Mouse (Mus musculus) midbrain, embryonic 16.5 days (tissue): ENCODE results near the gene Mgat5b. TPM values are rescaled to one million over a fixed set of nuclear protein-coding genes. Genes with fewer than 3 reads are reported as not detected.
"Not testable (repeated sequence)": the region's sequence is repeated elsewhere in the genome, so short reads cannot be mapped to it uniquely, and the experiment has no call there.

Experiments used
- ATAC-seq: fragments of 200-750 bp; cut with Nextera tagmentation; 2 replicates; pipeline ENCODE4 v1.8.0; 2017; ENCODE audit warnings: moderate TSS enrichment
- H3K27ac ChIP-seq: fragments of 300-500 bp; sonication (generic); 2 replicates; pipeline ENCODE4 v1.5.1; 2014; ENCODE audit warnings: mild to moderate bottlenecking, low read length, mixed read lengths
- H3K27me3 ChIP-seq: fragments of 300-500 bp; sonication (generic); 2 replicates; pipeline ENCODE4 v1.6.1; 2014; ENCODE audit warnings: low read depth, low read length, mixed read lengths; ENCODE audit not compliant: control insufficient read depth, insufficient read depth
- H3K36me3 ChIP-seq: fragments of 300-500 bp; sonication (generic); 2 replicates; pipeline ENCODE4 v1.6.1; 2014; ENCODE audit warnings: mild to moderate bottlenecking, low read length, moderate library complexity, mixed read lengths; ENCODE audit not compliant: control insufficient read depth, insufficient read depth
- H3K4me1 ChIP-seq: fragments of 300-500 bp; sonication (generic); 2 replicates; pipeline ENCODE4 v1.6.1; 2014; ENCODE audit warnings: mild to moderate bottlenecking, low read length, mixed read lengths; ENCODE audit not compliant: control insufficient read depth, insufficient read depth
- H3K4me2 ChIP-seq: fragments of 300-500 bp; sonication (generic); 2 replicates; pipeline ENCODE4 v1.6.1; 2014; ENCODE audit warnings: mild to moderate bottlenecking, low read length, mixed read lengths
- H3K4me3 ChIP-seq: fragments of 300-500 bp; sonication (generic); 2 replicates; pipeline ENCODE4 v1.5.1; 2014; ENCODE audit warnings: low read depth, mild to moderate bottlenecking, low read length, moderate library complexity, mixed read lengths
- H3K9ac ChIP-seq: fragments of 300-500 bp; sonication (generic); 2 replicates; pipeline ENCODE4 v1.6.1; 2014; ENCODE audit warnings: low read depth, low read length, mixed read lengths
- H3K9me3 ChIP-seq: fragments of 300-500 bp; sonication (generic); replicated peaks from 2 replicates; pipeline ENCODE4 v1.6.1; 2014; ENCODE audit warnings: mild to moderate bottlenecking, low read length, mixed read lengths; ENCODE audit not compliant: control insufficient read depth, poor library complexity, severe bottlenecking
- WGBS: fragments of 180-500 bp; shearing (Covaris S2); extraction: QIAGEN DNeasy Blood & Tissue Kit; methylation state at CpG from one replicate; pipeline ENCODE4 v1.1.7; 2014; 5-methylcytosine and 5-hydroxymethylcytosine counted together
- polyA plus RNA-seq: library from polyadenylated mRNA; unstranded; fragments of >200 nt; fragmentation: Nextera tagmentation; extraction: Ambion mirVana; gene quantifications from 2 replicates; pipeline ENCODE4 v1.2.1, GENCODE M21; 2015

Gene Mgat5b
- polyA plus RNA-seq, 1 experiment from 2014 or later = 26.1 TPM

DNA sequence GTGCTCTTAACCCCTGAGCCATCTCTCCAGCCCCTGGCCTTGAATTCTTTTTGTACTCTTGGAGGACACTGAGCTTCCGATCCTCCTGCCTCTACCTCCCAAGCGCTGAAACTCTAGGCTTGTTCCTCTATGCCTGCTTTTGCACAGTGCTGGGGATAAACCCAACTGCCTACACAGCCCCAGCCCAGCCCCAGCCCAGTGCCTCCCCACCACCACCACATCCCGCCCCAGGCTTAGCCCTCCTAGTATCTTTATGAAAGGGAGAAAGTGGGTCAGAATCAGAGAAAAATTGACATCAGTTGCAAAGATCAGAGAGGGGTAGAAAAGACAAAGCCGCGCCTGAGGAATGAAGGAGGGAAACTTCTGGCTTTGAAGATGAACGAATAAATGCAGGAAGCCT lies 34.6 kb upstream of the Mgat5b start:
- Histone ChIP-seq H3K4me3 (no peak overlapping the region), H3K9me3 (no peaks in the 10 kb centered on the region), H3K36me3 (no peaks in the 10 kb centered on the region), H3K4me2 (no peak overlapping the region), H3K4me1 (peaks cover 8% of the 10 kb centered on the region; the same call in 1 of the 2 replicates), H3K27ac (no peak overlapping the region), H3K9ac (no peak overlapping the region), H3K27me3 (no peaks in the 10 kb centered on the region)
- no peak for ATAC-seq
- 85% methylated on average over 6 of the region's 6 CpGs for WGBS

DNA sequence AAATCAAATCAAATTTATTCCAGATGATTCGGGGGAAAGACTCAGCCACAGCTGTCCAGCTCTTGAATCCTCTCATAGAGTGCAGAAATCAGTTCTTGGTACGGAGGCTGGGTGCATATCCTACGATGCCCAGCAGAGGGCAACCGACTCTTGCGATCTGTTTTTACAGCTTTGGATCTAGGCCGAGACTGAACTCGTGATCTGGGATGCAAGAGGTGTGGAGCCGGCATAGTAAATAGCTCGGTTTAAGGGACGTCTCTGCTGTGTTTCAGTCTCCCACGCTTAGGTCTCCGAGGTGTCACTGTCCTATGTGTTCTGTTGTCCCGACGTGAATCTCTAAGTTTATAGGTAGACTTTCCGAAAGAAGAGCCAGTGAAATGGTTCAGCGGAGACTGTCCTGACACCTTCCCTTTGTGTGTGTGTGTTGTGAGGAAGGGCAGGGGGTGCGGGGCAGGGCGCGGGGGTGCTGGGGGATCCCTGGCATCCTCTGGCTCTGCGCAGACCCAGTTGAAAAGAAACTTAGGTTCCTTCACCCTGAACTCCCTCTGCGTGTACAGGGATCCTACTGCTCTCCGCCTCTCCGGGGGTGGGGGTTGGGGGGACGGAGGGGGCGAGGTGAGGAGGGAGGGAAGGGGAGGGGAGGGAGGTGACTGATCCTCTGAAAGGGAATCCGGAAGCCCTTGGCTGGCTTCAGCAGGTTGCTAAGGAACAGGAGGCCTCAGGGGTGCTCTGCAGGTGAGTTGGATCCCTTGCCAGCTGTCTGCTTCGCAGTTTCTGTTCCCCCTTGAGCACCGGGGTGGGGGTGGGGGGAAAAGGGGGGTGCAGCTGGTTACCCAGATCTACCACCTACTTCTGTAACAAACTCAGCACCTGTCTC lies 33.1 kb upstream of the Mgat5b start:
- Histone ChIP-seq H3K9ac (0 out of 2 replicates have a peak overlapping the region, but pooled peaks have one; percentile 39), H3K4me1 (peaks cover 8% of the 10 kb centered on the region; the same call in 1 of the 2 replicates), H3K4me3 (peak overlapping the region; percentile 23), H3K27me3 (no peaks in the 10 kb centered on the region), H3K36me3 (no peaks in the 10 kb centered on the region), H3K9me3 (no peaks in the 10 kb centered on the region), H3K27ac (no peak overlapping the region), H3K4me2 (peak overlapping the region; percentile 51)
- ATAC-seq = peak; percentile 70
- 4% methylated on average over 26 of the region's 28 CpGs for WGBS

DNA sequence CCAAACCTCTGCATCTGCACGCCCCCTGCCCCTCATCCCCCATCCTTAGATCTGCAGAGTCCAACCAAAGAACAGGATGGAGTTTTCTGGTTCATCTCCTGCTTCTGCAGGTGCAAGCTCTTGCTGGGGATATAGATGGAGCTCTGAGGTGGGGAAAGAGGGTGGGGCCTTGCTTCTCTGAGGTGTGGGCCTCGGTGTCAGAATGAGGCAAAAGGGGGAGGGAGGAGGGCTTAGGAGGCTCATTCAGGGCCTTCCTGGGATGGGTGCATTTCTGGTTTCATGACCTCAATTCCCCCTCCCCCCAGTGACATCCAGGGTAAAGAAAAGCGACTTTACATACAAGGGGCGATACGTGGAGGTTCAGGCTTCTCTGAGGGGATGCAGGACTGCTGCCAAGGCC lies 31.5 kb upstream of the Mgat5b start:
- Histone ChIP-seq H3K9ac (no peak overlapping the region), H3K27ac (no peak overlapping the region), H3K4me2 (no peak overlapping the region), H3K4me1 (peaks cover 8% of the 10 kb centered on the region; the same call in 1 of the 2 replicates), H3K9me3 (no peaks in the 10 kb centered on the region), H3K4me3 (no peak overlapping the region), H3K36me3 (no peaks in the 10 kb centered on the region), H3K27me3 (no peaks in the 10 kb centered on the region)
- ATAC-seq = no peak
- WGBS = 61% methylated on average over 5 of the region's 5 CpGs

DNA sequence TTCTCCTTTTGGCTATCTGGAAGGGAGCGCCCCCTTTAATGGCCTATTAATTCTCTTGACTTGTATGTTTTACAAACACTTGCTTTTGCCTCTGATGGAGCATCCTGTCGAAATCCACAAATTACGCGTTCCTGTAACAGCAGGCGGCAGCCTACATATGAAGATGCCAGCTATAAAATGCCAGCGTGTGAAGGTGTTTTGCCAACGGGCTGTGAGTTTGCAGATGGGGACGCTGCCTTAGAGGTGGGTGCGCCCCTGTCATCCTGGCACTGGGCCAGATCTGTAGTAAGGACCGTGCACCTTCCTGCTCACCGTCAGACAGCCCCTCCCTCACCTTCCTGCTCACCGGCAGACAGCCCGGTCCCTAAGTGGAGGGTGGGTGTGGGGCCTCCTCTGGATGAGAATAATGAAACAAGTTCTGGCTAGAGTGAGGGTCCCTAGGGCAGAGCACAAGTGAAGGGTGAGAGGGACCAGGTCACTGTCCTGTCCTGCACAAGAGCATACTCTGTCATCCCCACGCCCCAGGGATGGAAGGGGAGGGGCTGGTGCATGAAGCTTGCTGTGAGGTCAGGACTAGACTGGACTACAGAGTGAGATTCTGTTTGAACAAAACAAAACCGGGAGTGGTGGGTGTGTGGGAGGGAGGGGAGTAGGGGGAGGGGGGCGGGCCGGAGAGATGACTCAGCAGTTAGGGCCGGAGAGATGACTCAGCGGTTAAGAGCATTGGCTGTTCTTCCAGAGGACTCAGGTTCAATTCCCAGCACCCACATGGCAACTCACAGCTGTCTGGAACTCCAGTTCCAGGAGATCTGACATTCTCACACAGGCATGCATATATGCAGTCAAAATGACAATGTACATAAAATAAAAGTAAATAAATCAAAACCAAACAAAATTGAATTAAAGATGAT lies 24.9 kb upstream of the Mgat5b start:
- no peaks in the 10 kb centered on the region for H3K27me3 ChIP-seq
- no peak overlapping the region for H3K4me3 ChIP-seq
- no peaks in the 10 kb centered on the region for H3K36me3 ChIP-seq
- WGBS = 72% methylated on average over 19 of the region's 19 CpGs
- ATAC-seq = no peak
- H3K4me2 ChIP-seq = no peak overlapping the region
- no peaks in the 10 kb centered on the region for H3K4me1 ChIP-seq
- no peaks in the 10 kb centered on the region for H3K9me3 ChIP-seq
- no peak overlapping the region for H3K9ac ChIP-seq
- no peak overlapping the region for H3K27ac ChIP-seq

DNA sequence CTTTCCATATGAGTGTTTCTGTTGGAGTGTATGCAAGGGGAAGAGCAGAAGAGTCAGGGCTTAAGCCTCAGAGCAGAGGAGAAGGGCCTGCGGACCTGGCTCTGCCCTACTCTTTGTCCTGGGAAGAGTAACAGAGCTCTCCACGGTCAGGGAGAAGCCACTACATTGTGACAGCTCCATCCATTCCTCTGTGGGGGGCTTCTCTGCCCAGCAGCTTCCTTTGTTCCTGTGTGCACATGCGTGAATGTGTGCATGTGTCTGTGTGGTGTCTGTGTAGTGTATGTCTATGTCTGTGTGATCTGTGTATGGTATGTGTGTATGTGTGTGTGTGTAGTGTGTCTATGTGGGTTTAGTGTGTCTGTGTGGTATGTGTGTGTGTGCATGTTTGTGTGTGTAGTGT lies 23.3 kb upstream of the Mgat5b start:
- Histone ChIP-seq H3K4me3 (no peak overlapping the region), H3K36me3 (no peaks in the 10 kb centered on the region), H3K4me1 (no peaks in the 10 kb centered on the region), H3K4me2 (no peak overlapping the region), H3K27me3 (no peaks in the 10 kb centered on the region), H3K27ac (no peak overlapping the region), H3K9ac (no peak overlapping the region), H3K9me3 (no peaks in the 10 kb centered on the region)
- no peak for ATAC-seq
- 35% methylated on average over 3 of the region's 3 CpGs for WGBS

DNA sequence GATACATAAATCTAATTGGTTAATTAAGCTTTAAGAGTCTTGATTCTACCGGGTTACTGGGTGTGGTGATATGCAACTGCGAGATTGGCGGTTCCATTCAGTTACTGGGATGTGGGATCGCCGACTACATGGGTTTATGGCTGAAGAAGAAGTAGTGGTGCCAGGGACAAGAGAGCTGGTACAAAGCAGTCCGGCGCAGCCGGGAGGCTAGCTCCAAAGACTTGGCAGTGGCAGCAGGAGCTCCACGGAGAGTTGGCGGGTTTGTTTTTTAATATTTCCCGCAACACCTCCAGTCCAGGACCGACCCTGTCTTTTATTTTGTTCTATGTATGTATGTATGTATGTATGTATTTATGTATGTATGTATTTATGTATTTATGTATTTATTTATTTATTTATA lies 19.4 kb upstream of the Mgat5b start:
- no peaks in the 10 kb centered on the region for H3K36me3 ChIP-seq
- H3K4me3 ChIP-seq = no peak overlapping the region
- no peak overlapping the region for H3K27ac ChIP-seq
- no peaks in the 10 kb centered on the region for H3K4me1 ChIP-seq
- no peak overlapping the region for H3K4me2 ChIP-seq
- no peaks in the 10 kb centered on the region for H3K9me3 ChIP-seq
- WGBS = 91% methylated on average over 12 of the region's 12 CpGs
- peaks cover 2% of the 10 kb centered on the region for H3K27me3 ChIP-seq
- no peak for ATAC-seq
- H3K9ac ChIP-seq = no peak overlapping the region

DNA sequence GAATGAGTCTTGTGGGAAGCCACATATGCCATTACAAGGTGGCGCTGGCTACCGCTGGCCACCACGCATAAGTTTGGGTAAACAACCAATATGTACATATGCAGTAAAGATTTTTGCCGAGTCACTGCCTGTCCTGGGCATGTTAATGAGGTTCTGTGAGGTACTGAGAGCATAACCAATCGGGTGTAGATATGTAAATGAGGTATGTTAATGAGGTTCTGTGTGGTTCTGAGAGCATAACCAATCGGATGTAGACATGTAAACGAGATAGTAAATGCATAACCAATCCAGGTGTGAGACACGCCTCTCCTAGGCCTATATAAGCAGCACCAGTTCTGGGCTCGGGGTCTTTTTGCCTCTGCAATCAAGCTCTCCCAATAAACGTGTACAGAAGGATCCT lies 16.1 kb upstream of the Mgat5b start:
- WGBS = 88% methylated on average over 10 of the region's 10 CpGs
- not testable (repeated sequence) for H3K36me3 ChIP-seq, H3K9ac ChIP-seq, H3K4me3 ChIP-seq, H3K9me3 ChIP-seq, H3K4me2 ChIP-seq, ATAC-seq, H3K4me1 ChIP-seq, H3K27ac ChIP-seq
- H3K27me3 ChIP-seq = peaks cover 11% of the 10 kb centered on the region

DNA sequence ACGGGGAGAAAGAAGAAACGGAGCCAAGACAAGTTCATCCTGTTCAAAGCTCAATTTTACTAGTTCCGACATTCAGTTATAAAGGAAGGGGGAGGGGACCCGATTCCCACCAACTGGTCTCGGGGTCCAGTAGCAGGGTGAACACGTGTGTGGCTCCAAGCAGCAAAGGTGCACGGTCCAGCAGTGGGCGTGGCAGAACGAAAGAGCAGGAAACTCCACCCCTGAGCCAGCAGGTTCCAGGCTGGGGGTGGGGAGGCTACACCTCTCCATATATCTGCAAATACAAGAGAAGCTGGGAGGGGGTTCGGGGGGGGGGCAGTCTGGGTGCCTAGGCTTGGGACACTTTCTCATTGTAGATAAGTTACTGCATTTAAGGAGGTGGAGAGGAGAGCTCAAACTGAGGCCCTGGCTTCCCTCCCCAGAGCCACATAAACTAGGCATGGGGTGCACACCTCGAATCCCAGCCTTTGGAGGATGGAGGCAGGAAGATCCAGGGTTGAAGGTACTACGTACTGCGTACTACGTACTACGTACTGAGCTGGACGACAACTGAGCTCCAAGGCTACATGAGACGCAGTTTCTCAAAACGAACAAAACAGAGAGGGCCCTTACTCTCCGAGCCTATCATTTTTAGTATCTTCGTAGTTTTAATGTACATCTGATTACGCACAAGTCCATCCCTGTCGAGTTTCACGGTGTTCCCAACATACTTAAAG lies 12.8 kb upstream of the Mgat5b start:
- Histone ChIP-seq H3K27ac (no peak overlapping the region), H3K4me1 (peaks cover 4% of the 10 kb centered on the region; the same call in 1 of the 2 replicates), H3K9ac (no peak overlapping the region), H3K4me2 (peak overlapping the region; percentile 31), H3K36me3 (no peaks in the 10 kb centered on the region), H3K27me3 (peaks cover 11% of the 10 kb centered on the region), H3K9me3 (no peaks in the 10 kb centered on the region), H3K4me3 (peak overlapping the region; percentile 14)
- WGBS = 7% methylated on average over 21 of the region's 23 CpGs
- no peak for ATAC-seq
